Mouse (Mus musculus) lung, postnatal 0 days (tissue): ENCODE results near the gene Apon.

ENCODE experiments used
- CTCF ChIP-seq: IDR thresholded peaks from 2 replicates; pipeline ENCODE4 v1.5.1; 2016; ENCODE audit warnings: antibody characterized with exemption, mild to moderate bottlenecking
- EP300 ChIP-seq: IDR thresholded peaks from 2 replicates; pipeline ENCODE4 v1.6.1; 2016; ENCODE audit warnings: antibody characterized with exemption, mild to moderate bottlenecking, control low read depth

DNA sequence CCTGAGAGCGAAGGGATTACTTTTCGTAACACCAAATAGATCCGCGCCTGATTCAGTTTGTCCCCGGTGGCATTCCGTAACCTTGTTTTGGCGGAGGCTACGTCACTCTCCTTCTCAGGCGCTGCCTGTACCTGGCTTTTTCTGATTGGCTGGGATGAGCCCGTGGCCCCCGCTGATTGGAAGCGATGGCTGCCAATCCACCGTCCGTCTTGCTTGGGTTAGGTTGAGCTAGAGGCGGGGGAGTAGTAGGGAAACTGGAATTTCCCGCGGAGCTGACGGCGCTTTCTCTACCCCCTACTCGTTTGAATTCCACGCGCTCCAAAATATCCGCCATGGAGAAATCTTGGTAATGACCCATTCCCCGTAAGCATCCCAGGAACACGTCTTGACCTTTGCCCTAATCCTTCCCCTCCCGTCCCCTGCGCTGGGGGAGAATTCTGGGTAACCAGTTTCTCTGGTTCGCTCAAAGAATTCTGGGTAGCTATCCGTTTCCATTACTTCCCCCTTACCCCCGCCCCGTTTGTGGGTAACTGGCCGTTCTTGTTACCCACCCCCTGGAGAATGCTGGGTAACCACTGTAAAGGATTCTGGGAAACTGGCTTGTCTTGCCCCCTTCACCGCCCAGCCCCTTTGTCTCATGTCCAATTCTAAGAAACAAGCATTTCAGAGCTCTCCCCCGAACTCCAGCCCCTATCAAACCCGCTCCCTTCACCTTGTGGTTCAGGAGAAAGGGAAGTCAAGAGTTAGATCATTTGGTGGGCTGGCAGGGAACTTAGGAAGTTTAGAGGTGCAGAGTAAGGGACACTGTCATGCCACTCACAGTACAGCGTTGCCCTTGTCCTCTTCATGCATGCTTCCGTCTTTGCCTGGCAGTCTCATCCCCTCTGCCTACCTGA, 49.5 kb downstream of the Apon start, which contains the start of gene Pan2:
- TF ChIP-seq CTCF, result no peak
- peak; percentile 53 for TF ChIP-seq EP300
